Mouse (Mus musculus) fat pad, adult 2 months (tissue): ENCODE results near the gene Cox8b.

Experiments
- DNase-seq: peaks from one replicate; pipeline ENCODE4 v3.0.0-alpha.2; 2011; ENCODE audit warnings: low read depth, low spot score; ENCODE audit errors: extremely low read depth

The Cox8b gene

DNA sequence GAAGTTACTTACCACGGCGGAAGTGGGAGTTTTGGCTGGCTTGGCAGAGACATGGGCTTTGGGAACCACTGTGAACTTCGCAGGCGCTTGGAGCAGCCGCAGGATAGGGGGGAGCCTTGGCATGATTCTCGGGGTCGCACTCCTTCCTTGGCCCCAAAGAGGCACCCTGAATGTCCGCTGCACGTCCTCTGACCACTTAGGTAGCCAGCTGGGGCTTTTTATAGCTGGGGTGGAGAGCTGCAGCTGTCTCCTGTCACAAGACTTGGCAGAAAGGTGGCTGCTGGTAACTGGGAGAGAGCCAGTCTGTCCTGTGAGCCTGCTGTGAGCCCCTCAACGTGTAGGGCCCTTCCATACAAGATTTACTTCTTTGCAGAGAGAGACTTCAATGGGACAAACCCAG, at the start of gene Cox8b:
TSS of gene Cox8b (minus strand) at position 227 of the 400 bp plus-strand sequence.
- no peak for DNase-seq

DNA sequence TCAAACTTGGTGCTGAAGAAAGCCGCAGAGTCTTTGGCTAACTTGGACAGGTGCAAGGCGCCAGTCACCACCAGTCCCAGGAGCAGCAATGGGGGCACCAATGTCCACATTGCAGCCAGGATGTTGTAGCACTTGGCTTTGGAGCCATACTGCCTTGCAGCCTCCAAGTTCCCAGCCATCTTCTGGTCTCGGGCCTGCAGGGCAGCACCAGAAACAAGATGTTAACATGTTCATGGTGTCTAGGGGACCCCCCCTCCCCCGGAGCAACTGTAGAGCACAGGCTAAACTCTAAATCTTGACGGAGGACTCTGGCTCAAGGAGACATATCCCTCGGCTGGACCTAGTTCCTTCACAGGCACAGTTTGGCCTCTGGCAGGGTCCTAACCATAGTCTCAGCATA, 49.0 kb upstream of the Cox8b start:
- DNase-seq = no peak

- no peak for DNase-seq
Measured at GRCm38 (mm10) chr7:140948161-140948560, 47.9 kb upstream of the Cox8b start.

DNA sequence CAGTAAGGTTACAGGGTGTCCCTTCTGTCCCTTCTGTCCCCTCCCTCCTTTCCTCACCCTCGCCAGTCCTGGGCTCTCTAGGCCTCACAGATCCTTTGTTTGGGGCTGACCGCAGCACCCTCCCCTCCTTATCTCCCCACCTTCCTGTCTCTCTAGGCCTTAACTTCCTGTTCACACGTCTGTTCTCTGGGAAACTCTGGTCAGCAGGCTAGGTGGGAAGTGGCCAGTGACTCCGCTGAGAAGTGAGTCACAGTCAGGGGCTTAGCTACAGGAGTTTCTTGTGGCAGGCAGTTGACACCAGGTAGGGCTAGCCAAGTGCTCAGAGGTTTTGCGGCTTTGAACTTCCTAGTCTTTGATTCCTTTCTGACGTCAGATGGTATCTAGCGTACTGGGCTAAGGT, 46.7 kb upstream of the Cox8b start:
- no peak for DNase-seq

GRCm38 (mm10) chr7:140946311-140946710, 46.1 kb upstream of the Cox8b start:
- DNase-seq = no peak

DNA sequence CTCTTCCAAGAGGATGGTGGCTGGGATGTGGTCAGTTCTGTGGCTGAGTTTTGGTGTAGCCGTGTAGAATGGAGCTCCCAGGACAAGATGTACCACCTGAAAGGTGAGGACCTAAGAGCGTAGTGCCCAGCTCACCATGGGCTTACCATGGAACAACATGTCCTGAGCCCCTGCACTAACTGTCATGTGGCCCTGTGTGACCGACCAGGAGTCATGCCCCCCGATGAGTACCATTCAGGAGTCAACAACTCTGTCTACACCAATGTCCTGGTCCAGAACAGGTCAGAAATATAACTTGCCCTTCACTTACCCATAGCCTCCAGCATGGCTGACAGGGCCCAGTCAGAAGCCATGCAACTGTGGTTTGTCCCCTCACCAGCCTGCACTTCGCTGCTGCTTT, 45.0 kb upstream of the Cox8b start:
- DNase-seq = no peak

GRCm38 (mm10) chr7:140944236-140944635, 44.0 kb upstream of the Cox8b start:
- no peak for DNase-seq

GRCm38 (mm10) chr7:140943356-140943755, 43.1 kb upstream of the Cox8b start:
- no peak for DNase-seq

DNA sequence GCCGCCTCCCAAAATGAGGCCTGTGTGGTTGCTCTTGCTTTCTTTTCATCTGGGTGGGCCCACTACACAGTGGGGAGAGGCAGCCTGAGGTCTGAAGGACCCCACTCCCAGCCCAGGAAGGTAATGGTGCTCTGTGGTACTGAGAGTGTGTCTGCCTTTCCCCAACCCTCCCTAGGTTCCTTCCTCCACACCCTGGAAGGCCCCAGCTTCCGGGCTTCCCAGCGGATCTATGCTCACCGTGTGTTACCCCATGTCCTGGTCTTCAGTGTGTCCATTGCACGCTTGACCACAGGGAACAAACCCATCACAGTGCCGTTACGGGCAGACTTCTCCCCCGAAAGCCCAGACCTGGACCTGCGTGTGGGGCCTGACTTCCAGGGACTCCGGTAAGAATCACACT, 42.6 kb upstream of the Cox8b start:
- no peak for DNase-seq

- DNase-seq = no peak
Measured at GRCm38 (mm10) chr7:140942341-140942740, 42.1 kb upstream of the Cox8b start.

DNA sequence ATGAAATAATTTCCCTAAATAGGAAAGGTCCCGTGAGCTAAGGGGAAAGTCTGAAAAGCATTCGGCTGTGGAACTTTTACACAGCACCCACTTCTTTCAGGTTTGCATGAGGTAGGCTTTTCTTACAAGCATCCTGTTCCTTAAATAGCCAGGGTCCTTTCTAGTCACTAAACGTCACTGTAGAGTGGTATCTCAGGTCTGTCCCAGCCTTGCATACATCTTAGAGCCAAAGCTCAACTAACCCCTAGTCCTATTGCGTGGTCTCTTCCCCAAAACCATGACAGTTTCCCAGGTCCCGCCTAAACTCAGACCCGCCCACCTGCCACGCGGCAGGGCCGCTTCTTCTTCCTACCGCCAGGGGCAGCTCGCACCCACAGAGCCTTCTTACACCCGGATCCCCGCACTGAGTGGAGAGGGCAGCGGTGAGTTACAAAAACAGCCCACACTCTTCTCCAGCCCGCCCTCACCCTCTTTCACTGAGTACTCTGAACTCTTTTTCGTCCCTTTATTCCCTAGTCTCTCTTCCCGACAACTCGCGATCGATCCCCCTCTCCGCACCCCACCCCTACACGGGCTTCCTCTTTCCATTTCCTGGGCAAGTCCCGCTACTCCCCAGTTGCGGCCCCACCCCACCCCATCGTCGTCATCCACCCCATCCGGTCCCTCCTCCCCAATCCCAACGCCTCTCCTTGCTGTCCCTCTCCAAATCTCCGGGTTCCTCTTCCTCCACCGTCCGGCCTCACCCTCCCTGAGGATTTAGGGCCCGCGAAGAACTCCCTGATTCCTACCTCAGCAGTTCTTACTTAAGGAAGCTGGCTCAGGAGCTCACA, 41.2 kb upstream of the Cox8b start, which contains the start of gene Pgghg:
TSS of gene Pgghg (plus strand) at position 170 of the 830 bp plus-strand sequence.
- no peak for DNase-seq

- DNase-seq = no peak
Measured at GRCm38 (mm10) chr7:140939669-140940171, 39.5 kb upstream of the Cox8b start.

- DNase-seq = no peak
Measured at GRCm38 (mm10) chr7:140938896-140939295, 38.6 kb upstream of the Cox8b start.

GRCm38 (mm10) chr7:140938436-140938835, 38.2 kb upstream of the Cox8b start:
- no peak for DNase-seq

GRCm38 (mm10) chr7:140927181-140927580, 26.9 kb upstream of the Cox8b start:
- DNase-seq = no peak

DNA sequence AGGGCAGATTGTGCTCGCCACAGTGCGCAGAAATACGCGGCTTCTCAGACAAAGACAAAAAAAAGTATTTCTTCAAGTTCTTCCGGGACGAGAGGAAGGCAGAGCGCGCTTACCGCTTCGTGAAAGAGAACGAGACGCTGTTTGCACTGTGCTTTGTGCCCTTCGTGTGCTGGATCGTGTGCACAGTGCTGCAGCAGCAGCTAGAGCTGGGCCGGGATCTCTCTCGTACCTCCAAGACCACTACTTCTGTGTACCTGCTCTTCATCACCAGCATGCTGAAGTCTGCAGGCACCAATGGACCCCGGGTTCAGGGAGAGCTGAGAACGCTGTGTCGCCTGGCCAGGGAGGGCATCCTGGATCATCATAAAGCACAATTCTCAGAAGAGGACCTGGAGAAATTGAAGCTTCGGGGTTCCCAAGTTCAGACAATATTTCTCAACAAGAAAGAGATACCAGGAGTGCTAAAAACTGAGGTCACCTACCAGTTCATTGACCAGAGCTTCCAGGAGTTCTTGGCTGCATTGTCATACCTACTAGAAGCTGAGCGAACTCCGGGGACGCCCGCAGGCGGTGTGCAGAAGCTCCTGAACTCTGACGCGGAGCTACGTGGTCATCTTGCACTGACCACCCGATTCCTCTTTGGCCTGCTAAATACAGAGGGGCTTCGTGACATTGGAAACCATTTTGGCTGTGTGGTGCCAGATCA, 23.0 kb upstream of the Cox8b start:
- DNase-seq = no peak

- no peak for DNase-seq
Measured at GRCm38 (mm10) chr7:140922398-140923069, 22.3 kb upstream of the Cox8b start.

DNA sequence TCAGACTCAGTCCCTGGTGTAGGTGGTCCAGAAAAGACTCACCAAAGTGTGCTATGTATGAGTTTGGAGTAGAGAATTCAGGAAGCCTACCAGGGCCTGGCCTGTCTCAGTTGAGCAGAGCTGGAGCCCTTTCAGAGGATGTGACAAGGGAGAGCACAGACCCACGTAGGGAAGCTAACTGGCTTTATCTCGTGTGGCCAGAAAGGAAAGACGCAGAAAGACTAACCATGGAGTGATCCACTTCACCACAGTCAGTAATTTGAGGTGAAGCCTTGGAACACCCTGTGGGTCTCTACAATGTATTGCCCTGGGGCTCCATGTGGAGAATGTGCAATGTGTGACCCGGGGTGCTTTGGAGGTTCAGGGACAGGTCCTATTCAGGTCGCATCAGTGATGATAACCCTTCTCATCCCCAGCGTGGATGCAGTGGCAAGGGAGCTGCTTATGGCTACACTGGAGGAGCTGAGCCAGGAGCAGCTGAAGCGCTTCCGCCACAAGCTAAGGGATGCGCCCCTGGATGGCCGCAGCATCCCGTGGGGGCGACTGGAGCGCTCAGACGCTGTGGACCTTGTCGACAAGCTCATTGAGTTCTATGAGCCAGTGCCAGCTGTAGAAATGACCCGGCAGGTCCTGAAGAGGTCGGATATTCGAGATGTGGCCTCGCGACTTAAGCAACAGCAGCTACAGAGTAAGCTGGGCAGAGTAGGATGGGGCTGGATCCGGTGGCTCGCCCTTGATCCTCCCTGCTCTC, 21.2 kb upstream of the Cox8b start:
- DNase-seq = no peak

GRCm38 (mm10) chr7:140920418-140921029, 20.3 kb upstream of the Cox8b start, which contains the start of gene Nlrp6:
Gene Nlrp6 (plus strand): TSS chr7:140920902.
- DNase-seq = no peak

- DNase-seq = no peak
Measured at GRCm38 (mm10) chr7:140919911-140920310, 19.7 kb upstream of the Cox8b start.
